Mouse (Mus musculus): ENCODE measurements around the gene Per1. TPM values are rescaled to one million over a fixed set of nuclear protein-coding genes. Genes with fewer than 3 reads are reported as not detected.

Per1 gene
- 8.0 and 9.1 TPM in 2 replicates for polyA plus RNA-seq (2014; fragmentation: Nextera tagmentation; extraction: Ambion mirVana)

GRCm38 (mm10) chr11:69094697-69095429 is at the start of gene Per1:
Gene Per1 (plus strand): TSS chr11:69095217.
- under 1% methylated on average over 37 of the region's 37 CpGs for WGBS
- peak; percentile 94 for ATAC-seq (ENCODE audit: insufficient number of reproducible peaks, low FRiP score, low TSS enrichment, low read depth)
- no peaks in the 10 kb centered on the region for H3K9me3 ChIP-seq (ENCODE audit: control insufficient read depth, low read length)
- H3K4me2 ChIP-seq (ENCODE audit: low read depth, severe bottlenecking), result peak within 1 kb of the TSS; percentile 92
- peak within 1 kb of the TSS; percentile 57 for H3K27ac ChIP-seq (replicated peaks; ENCODE audit: low read depth, low read length)
- H3K36me3 ChIP-seq (ENCODE audit: control insufficient read depth, insufficient read depth, low read length), result peaks cover 5% of the 10 kb centered on the region
- peak within 1 kb of the TSS; percentile 45 for H3K4me3 ChIP-seq (ENCODE audit: low read depth, low read length)
- DNase-seq (ENCODE audit: low spot score), result peak; percentile 98
- no peaks in the 10 kb centered on the region for H3K27me3 ChIP-seq (ENCODE audit: control insufficient read depth, insufficient read depth, low read length)
- H3K4me1 ChIP-seq (ENCODE audit: control insufficient read depth, insufficient read depth, low read length), result peaks cover 36% of the 10 kb centered on the region
- H3K9ac ChIP-seq (ENCODE audit: low read length), result peak within 1 kb of the TSS; percentile 49

GRCm38 (mm10) chr11:69045531-69046394 is 49.3 kb upstream of the Per1 start, which contains the start of gene Aurkb:
Gene Aurkb (plus strand): TSS chr11:69045647.
- ATAC-seq (ENCODE audit: insufficient number of reproducible peaks, low FRiP score, low TSS enrichment, low read depth) (peak; percentile 80), DNase-seq (ENCODE audit: low spot score) (peak; percentile 91)
- H3K4me3 ChIP-seq (ENCODE audit: low read depth, low read length), result peak within 1 kb of the TSS; percentile 94
- peak within 1 kb of the TSS; percentile 83 for H3K4me2 ChIP-seq (ENCODE audit: low read depth, severe bottlenecking)
- H3K36me3 ChIP-seq (ENCODE audit: control insufficient read depth, insufficient read depth, low read length), result peaks cover 10% of the 10 kb centered on the region; the same call in 1 of the 2 replicates
- WGBS, result under 1% methylated on average over 54 of the region's 54 CpGs
- H3K4me1 ChIP-seq (ENCODE audit: control insufficient read depth, insufficient read depth, low read length), result peaks cover 8% of the 10 kb centered on the region
- H3K9ac ChIP-seq (ENCODE audit: low read length), result peak within 1 kb of the TSS; percentile 87
- H3K27ac ChIP-seq (replicated peaks; ENCODE audit: low read depth, low read length), result peak within 1 kb of the TSS; percentile 90
- H3K27me3 ChIP-seq (ENCODE audit: control insufficient read depth, insufficient read depth, low read length), result no peaks in the 10 kb centered on the region
- H3K9me3 ChIP-seq (ENCODE audit: control insufficient read depth, low read length), result no peaks in the 10 kb centered on the region

GRCm38 (mm10) chr11:69046395-69046774 is 48.6 kb upstream of the Per1 start:
- Histone ChIP-seq H3K36me3 (ENCODE audit: control insufficient read depth, insufficient read depth, low read length) (peaks cover 15% of the 10 kb centered on the region; the same call in 1 of the 2 replicates), H3K9me3 (ENCODE audit: control insufficient read depth, low read length) (no peaks in the 10 kb centered on the region), H3K4me1 (ENCODE audit: control insufficient read depth, insufficient read depth, low read length) (peaks cover 8% of the 10 kb centered on the region), H3K27me3 (ENCODE audit: control insufficient read depth, insufficient read depth, low read length) (no peaks in the 10 kb centered on the region), H3K4me2 (ENCODE audit: low read depth, severe bottlenecking) (peak overlapping the region; percentile 83), H3K27ac (replicated peaks; ENCODE audit: low read depth, low read length) (no peak overlapping the region; the same call in 1 of the 2 replicates), H3K9ac (ENCODE audit: low read length) (peak overlapping the region; percentile 87), H3K4me3 (ENCODE audit: low read depth, low read length) (peak overlapping the region; percentile 94)
- ATAC-seq (ENCODE audit: insufficient number of reproducible peaks, low FRiP score, low TSS enrichment, low read depth), result no peak
- WGBS, result 19% methylated on average over 9 of the region's 9 CpGs
- no peak for DNase-seq (ENCODE audit: low spot score)

GRCm38 (mm10) chr11:69047592-69047991 is 47.4 kb upstream of the Per1 start:
- Histone ChIP-seq H3K4me1 (ENCODE audit: control insufficient read depth, insufficient read depth, low read length) (peaks cover 8% of the 10 kb centered on the region), H3K9me3 (ENCODE audit: control insufficient read depth, low read length) (no peaks in the 10 kb centered on the region), H3K4me3 (ENCODE audit: low read depth, low read length) (no peak overlapping the region), H3K27me3 (ENCODE audit: control insufficient read depth, insufficient read depth, low read length) (no peaks in the 10 kb centered on the region), H3K36me3 (ENCODE audit: control insufficient read depth, insufficient read depth, low read length) (peaks cover 15% of the 10 kb centered on the region; the same call in 1 of the 2 replicates), H3K27ac (replicated peaks; ENCODE audit: low read depth, low read length) (no peak overlapping the region), H3K4me2 (ENCODE audit: low read depth, severe bottlenecking) (no peak overlapping the region), H3K9ac (ENCODE audit: low read length) (no peak overlapping the region)
- 94% methylated on average over 12 of the region's 12 CpGs for WGBS
- no peak for ATAC-seq (ENCODE audit: insufficient number of reproducible peaks, low FRiP score, low TSS enrichment, low read depth)
- DNase-seq (ENCODE audit: low spot score), result no peak

GRCm38 (mm10) chr11:69048151-69048550 is 46.9 kb upstream of the Per1 start:
- no peaks in the 10 kb centered on the region for H3K27me3 ChIP-seq (ENCODE audit: control insufficient read depth, insufficient read depth, low read length)
- no peak overlapping the region for H3K4me3 ChIP-seq (ENCODE audit: low read depth, low read length)
- DNase-seq (ENCODE audit: low spot score) (no peak), ATAC-seq (ENCODE audit: insufficient number of reproducible peaks, low FRiP score, low TSS enrichment, low read depth) (no peak)
- H3K9ac ChIP-seq (ENCODE audit: low read length), result no peak overlapping the region
- no peak overlapping the region for H3K27ac ChIP-seq (replicated peaks; ENCODE audit: low read depth, low read length)
- H3K9me3 ChIP-seq (ENCODE audit: control insufficient read depth, low read length), result no peaks in the 10 kb centered on the region
- peaks cover 15% of the 10 kb centered on the region; the same call in 1 of the 2 replicates for H3K36me3 ChIP-seq (ENCODE audit: control insufficient read depth, insufficient read depth, low read length)
- 95% methylated on average over 14 of the region's 14 CpGs for WGBS
- peaks cover 8% of the 10 kb centered on the region for H3K4me1 ChIP-seq (ENCODE audit: control insufficient read depth, insufficient read depth, low read length)
- H3K4me2 ChIP-seq (ENCODE audit: low read depth, severe bottlenecking), result no peak overlapping the region

- Histone ChIP-seq H3K27me3 (ENCODE audit: control insufficient read depth, insufficient read depth, low read length) (no peaks in the 10 kb centered on the region), H3K4me1 (ENCODE audit: control insufficient read depth, insufficient read depth, low read length) (peaks cover 8% of the 10 kb centered on the region), H3K4me3 (ENCODE audit: low read depth, low read length) (no peak overlapping the region), H3K36me3 (ENCODE audit: control insufficient read depth, insufficient read depth, low read length) (peaks cover 15% of the 10 kb centered on the region; the same call in 1 of the 2 replicates), H3K9me3 (ENCODE audit: control insufficient read depth, low read length) (no peaks in the 10 kb centered on the region), H3K4me2 (ENCODE audit: low read depth, severe bottlenecking) (no peak overlapping the region), H3K9ac (ENCODE audit: low read length) (no peak overlapping the region), H3K27ac (replicated peaks; ENCODE audit: low read depth, low read length) (no peak overlapping the region)
- 95% methylated on average over 8 of the region's 8 CpGs for whole genome bisulfite sequencing
- ATAC-seq (ENCODE audit: insufficient number of reproducible peaks, low FRiP score, low TSS enrichment, low read depth) (no peak), DNase-seq (ENCODE audit: low spot score) (no peak)
Measured at GRCm38 (mm10) chr11:69050748-69051147, 44.3 kb upstream of the Per1 start.

GRCm38 (mm10) chr11:69051771-69052170 is 43.2 kb upstream of the Per1 start:
- Histone ChIP-seq H3K4me2 (ENCODE audit: low read depth, severe bottlenecking) (no peak overlapping the region), H3K27me3 (ENCODE audit: control insufficient read depth, insufficient read depth, low read length) (no peaks in the 10 kb centered on the region), H3K27ac (replicated peaks; ENCODE audit: low read depth, low read length) (no peak overlapping the region), H3K9me3 (ENCODE audit: control insufficient read depth, low read length) (no peaks in the 10 kb centered on the region), H3K4me1 (ENCODE audit: control insufficient read depth, insufficient read depth, low read length) (peaks cover 2% of the 10 kb centered on the region), H3K9ac (ENCODE audit: low read length) (no peak overlapping the region), H3K4me3 (ENCODE audit: low read depth, low read length) (no peak overlapping the region), H3K36me3 (ENCODE audit: control insufficient read depth, insufficient read depth, low read length) (peaks cover 15% of the 10 kb centered on the region; the same call in 1 of the 2 replicates)
- WGBS, result 90% methylated on average over 4 of the region's 4 CpGs
- DNase-seq (ENCODE audit: low spot score) (no peak), ATAC-seq (ENCODE audit: insufficient number of reproducible peaks, low FRiP score, low TSS enrichment, low read depth) (no peak)

- H3K4me1 ChIP-seq (ENCODE audit: control insufficient read depth, insufficient read depth, low read length), result no peaks in the 10 kb centered on the region
- no peak for ATAC-seq (ENCODE audit: insufficient number of reproducible peaks, low FRiP score, low TSS enrichment, low read depth)
- no peak overlapping the region for H3K9ac ChIP-seq (ENCODE audit: low read length)
- H3K27ac ChIP-seq (replicated peaks; ENCODE audit: low read depth, low read length), result no peak overlapping the region
- H3K9me3 ChIP-seq (ENCODE audit: control insufficient read depth, low read length), result no peaks in the 10 kb centered on the region
- peaks cover 15% of the 10 kb centered on the region; the same call in 1 of the 2 replicates for H3K36me3 ChIP-seq (ENCODE audit: control insufficient read depth, insufficient read depth, low read length)
- 77% methylated on average over 2 of the region's 2 CpGs for WGBS
- no peaks in the 10 kb centered on the region for H3K27me3 ChIP-seq (ENCODE audit: control insufficient read depth, insufficient read depth, low read length)
- no peak for DNase-seq (ENCODE audit: low spot score)
- H3K4me2 ChIP-seq (ENCODE audit: low read depth, severe bottlenecking), result no peak overlapping the region
- H3K4me3 ChIP-seq (ENCODE audit: low read depth, low read length), result no peak overlapping the region
Measured at GRCm38 (mm10) chr11:69052824-69053421, 42.1 kb upstream of the Per1 start.
